Mouse (Mus musculus) heart, adult 2 months (tissue): ENCODE measurements around the gene Zfp36l2. TPM values are rescaled to one million over a fixed set of nuclear protein-coding genes. Genes with fewer than 3 reads are reported as not detected.
A peak's percentile ranks its signal among the peaks of the same experiment; 100 is the strongest.

Experiments used
- DNase-seq, 2 experiments: peaks; one replicate each; pipeline ENCODE4 v3.0.0; 2021
- H3K27ac ChIP-seq: fragments of 200-600 bp; 2 replicates; pipeline ENCODE4 v1.8.1; 2022
- H3K27me3 ChIP-seq: fragments of 200-500 bp; 2 replicates; pipeline ENCODE4 v1.6.1; 2012; ENCODE audit warnings: mild to moderate bottlenecking, low read length, inconsistent platforms, mixed read lengths; ENCODE audit not compliant: control insufficient read depth, insufficient read depth
- H3K36me3 ChIP-seq: fragments of 200-500 bp; 2 replicates; pipeline ENCODE4 v1.6.1; 2012; ENCODE audit warnings: low read length, inconsistent platforms; ENCODE audit not compliant: control insufficient read depth, insufficient read depth
- H3K4me1 ChIP-seq: fragments of 200-500 bp; 2 replicates; pipeline ENCODE4 v1.6.1; 2011; ENCODE audit warnings: low read length; ENCODE audit not compliant: control insufficient read depth, insufficient read depth
- H3K4me3 ChIP-seq: fragments of 200-600 bp; 2 replicates; pipeline ENCODE4 v1.8.1; 2022
- H3K79me2 ChIP-seq: fragments of 200-500 bp; replicated peaks from 2 replicates; pipeline ENCODE4 v1.6.1; 2012; ENCODE audit warnings: mild to moderate bottlenecking, inconsistent platforms, low read length, moderate library complexity, mixed read lengths; ENCODE audit not compliant: control insufficient read depth, insufficient read depth
- H3K9ac ChIP-seq: fragments of 200-500 bp; 2 replicates; pipeline ENCODE4 v1.6.1; 2012; ENCODE audit warnings: low read depth, mild to moderate bottlenecking, control low read depth, inconsistent platforms, low read length, mixed read lengths
- CTCF ChIP-seq: fragments of 200-600 bp; IDR thresholded peaks from 2 replicates; pipeline ENCODE4 v1.8.1; 2022; ENCODE audit warnings: antibody characterized with exemption, mild to moderate bottlenecking, moderate library complexity
- EP300 ChIP-seq: fragments of 200-500 bp; IDR thresholded peaks from 2 replicates; pipeline ENCODE4 v1.6.1; 2011; ENCODE audit warnings: low read depth, low read length, control low read depth; ENCODE audit not compliant: insufficient read depth
- POLR2A ChIP-seq: fragments of 200-500 bp; IDR thresholded peaks from 2 replicates; pipeline ENCODE4 v1.6.1; 2011; ENCODE audit warnings: mild to moderate bottlenecking, low read depth, low read length, control low read depth; ENCODE audit not compliant: insufficient read depth
- WGBS: fragments of 180-500 bp; shearing (Covaris S2); methylation state at CpG from one replicate; pipeline ENCODE4 v1.1.7; 2018; 5-methylcytosine and 5-hydroxymethylcytosine counted together
- intact Hi-C: fragments of 180-260 bp; cut with DNase I; formaldehyde crosslinking; loops from one replicate; pipeline ENCODE4 v1.15.1; 2025
- polyA plus RNA-seq: library from polyadenylated mRNA; depleted of rRNA; stranded (reverse); fragments of >200 nt; gene quantifications from 2 replicates; pipeline ENCODE4 v1.2.3, GENCODE M21; 2012
- total RNA-seq, 2 experiments: library from RNA; stranded (reverse); gene quantifications; 2 replicates each; pipeline ENCODE4 v1.2.3; 2021

Gene Zfp36l2
- total and polyA plus RNA-seq, 3 experiments: 19.3 to 23.3 (median 19.8) TPM

GRCm38 (mm10) chr17:84161231-84161854 lies 26.4 kb downstream of the Zfp36l2 start:
- no peaks in the 10 kb centered on the region for H3K36me3 ChIP-seq
- intact Hi-C loops: no loop called here
- DNase-seq: peak; percentile 36 to 38
- no peak overlapping the region for H3K9ac ChIP-seq
- no peak for TF ChIP-seq EP300
- TF ChIP-seq POLR2A: no peak
- TF ChIP-seq CTCF: no peak
- WGBS: 32% methylated on average over 6 of the region's 6 CpGs
- H3K4me1 ChIP-seq: peaks cover 3% of the 10 kb centered on the region; the same call in 1 of the 2 replicates
- H3K4me3 ChIP-seq: no peak overlapping the region
- H3K79me2 ChIP-seq: no peaks in the 10 kb centered on the region
- H3K27me3 ChIP-seq: no peaks in the 10 kb centered on the region
- H3K27ac ChIP-seq: no peak overlapping the region; the same call in 1 of the 2 replicates

- intact Hi-C loops: no loop called here
- H3K27ac ChIP-seq: no peak overlapping the region
- H3K9ac ChIP-seq: no peak overlapping the region
- no peak overlapping the region for H3K4me3 ChIP-seq
- no peaks in the 10 kb centered on the region for H3K27me3 ChIP-seq
- no peak for TF ChIP-seq EP300
- no peak for TF ChIP-seq POLR2A
- no peak for TF ChIP-seq CTCF
- peak in 1 of 2 experiments; percentile 10 for DNase-seq
- 89% methylated on average over 15 of the region's 15 CpGs for WGBS
- no peaks in the 10 kb centered on the region for H3K36me3 ChIP-seq
- peaks cover 3% of the 10 kb centered on the region; the same call in 1 of the 2 replicates for H3K4me1 ChIP-seq
- H3K79me2 ChIP-seq: no peaks in the 10 kb centered on the region
Observed at GRCm38 (mm10) chr17:84158891-84159290, 28.9 kb downstream of the Zfp36l2 start.

GRCm38 (mm10) chr17:84158461-84158795 lies 29.3 kb downstream of the Zfp36l2 start:
- H3K4me3 ChIP-seq: no peak overlapping the region
- WGBS: 84% methylated on average over 12 of the region's 12 CpGs
- peaks cover 3% of the 10 kb centered on the region; the same call in 1 of the 2 replicates for H3K4me1 ChIP-seq
- TF ChIP-seq EP300 (no peak), CTCF (no peak), POLR2A (no peak)
- no peaks in the 10 kb centered on the region for H3K36me3 ChIP-seq
- H3K79me2 ChIP-seq: no peaks in the 10 kb centered on the region
- H3K9ac ChIP-seq: no peak overlapping the region
- intact Hi-C loops: no loop called here
- no peak overlapping the region for H3K27ac ChIP-seq
- no peaks in the 10 kb centered on the region for H3K27me3 ChIP-seq
- no peak for DNase-seq

- peaks cover 3% of the 10 kb centered on the region; the same call in 1 of the 2 replicates for H3K4me1 ChIP-seq
- no peak overlapping the region for H3K27ac ChIP-seq
- H3K4me3 ChIP-seq: no peak overlapping the region
- H3K36me3 ChIP-seq: no peaks in the 10 kb centered on the region
- H3K27me3 ChIP-seq: no peaks in the 10 kb centered on the region
- H3K9ac ChIP-seq: no peak overlapping the region
- WGBS: 85% methylated on average over 6 of the region's 6 CpGs
- peak in 1 of 2 experiments; percentile 17 for DNase-seq
- intact Hi-C loops: no loop called here
- no peaks in the 10 kb centered on the region for H3K79me2 ChIP-seq
- TF ChIP-seq CTCF: no peak
- no peak for TF ChIP-seq POLR2A
- no peak for TF ChIP-seq EP300
Observed at GRCm38 (mm10) chr17:84157743-84158460, 29.8 kb downstream of the Zfp36l2 start.

GRCm38 (mm10) chr17:84156748-84157742 lies 30.7 kb downstream of the Zfp36l2 start:
- Histone ChIP-seq H3K4me1 (peaks cover 7% of the 10 kb centered on the region), H3K9ac (no peak overlapping the region), H3K4me3 (no peak overlapping the region), H3K79me2 (no peaks in the 10 kb centered on the region), H3K36me3 (no peaks in the 10 kb centered on the region), H3K27me3 (no peaks in the 10 kb centered on the region), H3K27ac (no peak overlapping the region)
- peak in 1 of 2 experiments; percentile 13 for DNase-seq
- TF ChIP-seq CTCF (no peak), EP300 (no peak), POLR2A (no peak)
- intact Hi-C loops: no loop called here
- 82% methylated on average over 19 of the region's 19 CpGs for WGBS
